Mouse (Mus musculus) bone marrow macrophage, adult 2 months (primary cell): ENCODE results near the gene Eaf2. TPM values are rescaled to one million over a fixed set of nuclear protein-coding genes. Genes with fewer than 3 reads are reported as not detected.

ENCODE experiments used
- H3K27ac ChIP-seq: 2 replicates; pipeline ENCODE4 v1.5.1; 2012; ENCODE audit warnings: low read depth, low read length; ENCODE audit not compliant: insufficient read depth
- H3K4me1 ChIP-seq: 2 replicates; pipeline ENCODE4 v1.6.1; 2012; ENCODE audit warnings: low read length; ENCODE audit not compliant: control insufficient read depth, insufficient read depth
- H3K4me3 ChIP-seq: 2 replicates; pipeline ENCODE4 v1.5.1; 2012; ENCODE audit warnings: mild to moderate bottlenecking, low read length, moderate library complexity; ENCODE audit not compliant: insufficient read depth
- CTCF ChIP-seq: IDR thresholded peaks from 2 replicates; pipeline ENCODE4 v1.5.1; 2012; ENCODE audit warnings: low read depth, mild to moderate bottlenecking, low read length, moderate library complexity
- POLR2A ChIP-seq: IDR thresholded peaks from 2 replicates; pipeline ENCODE4 v1.6.1; 2012; ENCODE audit warnings: mild to moderate bottlenecking, low read depth, low read length, borderline replicate concordance
- polyA plus RNA-seq: library from polyadenylated mRNA; stranded (reverse); fragments of >200 nt; gene quantifications from 2 replicates; pipeline ENCODE4 v1.2.4, GENCODE M21; 2012; ENCODE audit not compliant: missing spikeins, insufficient read depth, insufficient read length

Eaf2 gene
- polyA plus RNA-seq, 1 experiment: 1.3 TPM

DNA sequence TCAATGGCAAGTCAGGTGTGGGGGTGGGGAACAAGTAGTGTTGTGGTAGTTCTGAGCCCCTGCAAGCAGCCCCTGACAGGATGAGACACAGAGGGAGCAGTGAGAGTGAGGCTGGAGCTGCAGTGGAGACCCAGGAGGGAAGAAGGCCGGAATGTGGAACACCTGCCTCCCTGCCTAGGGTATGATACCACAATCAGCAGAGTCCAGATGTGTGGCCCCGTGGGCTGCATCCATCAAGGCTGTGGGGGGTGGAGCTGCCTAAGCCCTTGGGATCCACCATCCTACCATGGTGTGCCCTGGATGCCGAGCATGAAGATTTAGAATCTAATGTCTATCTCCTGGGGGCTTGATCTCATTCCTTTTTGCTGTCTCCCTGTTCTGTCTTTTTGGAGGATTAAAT lies 61.1 kb downstream of the Eaf2 start:
- TF ChIP-seq CTCF (no peak), POLR2A (no peak)
- Histone ChIP-seq H3K4me1 (no peaks in the 10 kb centered on the region), H3K4me3 (no peak overlapping the region)

DNA sequence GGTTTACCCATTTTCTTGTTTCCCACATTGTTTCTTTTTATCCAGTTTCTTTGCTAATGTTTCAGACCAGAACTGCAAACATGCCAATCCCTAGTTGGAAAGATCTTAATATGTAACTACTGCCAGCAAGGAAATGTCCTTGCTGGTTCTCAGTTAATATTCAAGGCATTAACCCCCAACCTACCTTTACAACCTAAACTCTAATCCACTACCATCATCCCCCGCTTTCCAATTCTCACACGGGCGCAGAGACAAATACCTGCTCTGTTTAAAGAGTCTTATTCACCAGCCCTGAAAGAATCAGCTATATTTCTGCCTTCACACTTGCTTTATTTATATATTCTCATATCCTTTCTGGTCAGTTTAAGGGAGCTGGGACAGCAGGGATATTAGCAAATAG lies 66.2 kb downstream of the Eaf2 start:
- H3K4me1 ChIP-seq: peaks cover 2% of the 10 kb centered on the region; the same call in 1 of the 2 replicates
- TF ChIP-seq CTCF (no peak), POLR2A (no peak)
- no peak overlapping the region for H3K4me3 ChIP-seq
- no peak overlapping the region for H3K27ac ChIP-seq

More for the DNA sequence above, 61.1 kb downstream of the Eaf2 start:
- no peak overlapping the region for H3K27ac ChIP-seq

DNA sequence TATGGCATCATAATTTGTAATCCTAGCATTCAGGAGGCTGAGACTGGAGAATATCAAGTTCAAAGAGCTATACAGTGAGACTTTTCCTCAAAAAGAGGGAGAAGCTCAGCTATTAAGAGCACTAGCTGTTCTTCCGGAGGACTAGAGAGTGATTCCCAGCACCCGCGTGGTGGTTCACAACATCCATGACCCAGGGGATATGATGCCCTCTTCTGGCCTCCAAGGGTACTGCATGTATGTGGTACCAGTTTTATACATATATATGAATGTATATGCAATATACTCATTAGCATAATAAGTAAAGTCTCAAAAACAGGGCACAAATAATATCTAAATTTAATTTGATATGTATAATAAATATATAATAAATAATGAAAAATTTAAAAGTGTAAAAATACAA lies 72.4 kb downstream of the Eaf2 start:
- H3K4me1 ChIP-seq: peaks cover 6% of the 10 kb centered on the region
- H3K4me3 ChIP-seq: no peak overlapping the region
- TF ChIP-seq POLR2A (no peak), CTCF (0 out of 2 replicates have a peak, but pooled peaks have one; percentile 35)
- H3K27ac ChIP-seq: no peak overlapping the region

DNA sequence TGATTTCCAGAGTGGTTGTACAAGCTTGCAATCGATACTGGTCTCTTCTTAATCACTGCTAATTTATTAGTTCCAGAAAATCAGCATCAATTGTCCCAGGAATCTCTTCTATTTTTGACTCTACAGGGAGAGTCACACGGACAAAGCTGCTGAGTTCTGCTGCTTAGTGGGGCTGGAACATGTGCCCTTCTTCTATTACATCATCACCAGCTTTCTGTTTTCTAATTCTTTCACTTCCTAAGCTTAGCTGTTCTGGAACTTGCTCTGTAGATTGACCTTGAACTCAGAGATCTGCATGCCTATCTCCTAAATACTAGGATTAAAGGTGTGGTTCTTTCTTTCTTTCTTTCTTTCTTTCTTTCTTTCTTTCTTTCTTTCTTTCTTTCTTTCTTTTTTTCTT lies 76.5 kb downstream of the Eaf2 start:
- H3K27ac ChIP-seq: no peak overlapping the region
- H3K4me3 ChIP-seq: no peak overlapping the region
- TF ChIP-seq POLR2A: no peak
- no peak for TF ChIP-seq CTCF
- H3K4me1 ChIP-seq: peaks cover 12% of the 10 kb centered on the region

DNA sequence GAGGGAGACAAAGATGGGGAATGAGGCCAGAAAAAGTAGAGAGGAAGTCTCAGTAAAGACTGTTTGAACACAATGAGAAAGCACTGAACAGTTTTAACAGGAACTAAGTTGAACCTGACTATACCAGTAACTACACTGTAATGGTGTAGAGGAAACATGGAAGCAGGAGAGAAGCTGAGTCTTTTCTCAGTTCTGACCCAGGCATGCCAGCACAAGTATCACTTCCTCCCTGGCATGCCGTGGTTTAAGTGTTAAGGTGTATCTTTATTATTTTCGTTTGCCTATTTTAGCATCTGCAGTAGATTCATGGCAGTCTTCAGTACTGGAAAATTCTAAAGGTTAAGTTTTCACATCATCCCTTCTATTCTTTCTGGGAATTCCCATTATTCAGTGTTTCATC lies 79.8 kb downstream of the Eaf2 start:
- Histone ChIP-seq H3K4me1 (peaks cover 16% of the 10 kb centered on the region), H3K27ac (no peak overlapping the region), H3K4me3 (no peak overlapping the region)
- TF ChIP-seq POLR2A (no peak), CTCF (no peak)

DNA sequence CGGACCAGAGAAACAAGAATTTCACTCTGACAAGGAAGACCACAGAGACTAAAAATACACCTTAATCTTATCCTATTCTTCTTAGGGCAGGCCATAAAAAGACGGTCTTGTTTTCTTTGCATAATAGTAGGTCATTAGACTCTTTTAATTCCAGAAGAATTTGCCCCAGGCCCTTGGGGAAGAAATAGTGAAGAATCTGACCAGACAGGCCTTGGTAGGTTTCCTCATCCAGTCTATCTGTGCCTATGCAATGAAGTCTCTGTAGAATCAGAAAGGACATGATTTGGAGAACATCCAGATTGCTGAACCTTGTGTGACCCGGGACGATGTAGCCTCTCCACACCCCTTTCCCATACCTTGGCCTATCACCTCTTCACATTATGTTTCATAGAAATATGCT lies 84.6 kb downstream of the Eaf2 start:
- TF ChIP-seq POLR2A: no peak
- TF ChIP-seq CTCF: no peak
- Histone ChIP-seq H3K27ac (no peak overlapping the region), H3K4me3 (no peak overlapping the region), H3K4me1 (peaks cover 9% of the 10 kb centered on the region)

DNA sequence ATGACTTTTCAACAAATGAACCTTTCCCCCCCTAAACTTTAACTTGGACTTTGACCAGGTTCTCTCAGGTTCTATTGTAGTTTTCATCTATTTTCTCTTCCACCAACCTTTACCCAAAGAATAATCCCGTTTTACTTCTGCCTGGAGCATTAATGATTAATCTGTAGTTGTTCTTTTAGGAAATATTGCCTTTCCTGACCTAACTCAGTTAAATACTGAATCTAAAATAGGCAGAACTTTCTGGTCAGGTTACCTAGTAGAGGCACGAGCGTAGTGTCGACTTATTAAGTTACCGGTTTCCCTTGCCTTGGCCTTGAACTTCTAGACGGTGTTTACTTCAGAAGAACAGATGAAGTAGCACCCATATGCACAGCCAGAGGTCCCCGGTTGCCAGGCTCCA lies 88.3 kb downstream of the Eaf2 start:
- H3K27ac ChIP-seq: no peak overlapping the region
- TF ChIP-seq POLR2A (no peak), CTCF (no peak)
- no peaks in the 10 kb centered on the region; the same call in 1 of the 2 replicates for H3K4me1 ChIP-seq
- no peak overlapping the region for H3K4me3 ChIP-seq

DNA sequence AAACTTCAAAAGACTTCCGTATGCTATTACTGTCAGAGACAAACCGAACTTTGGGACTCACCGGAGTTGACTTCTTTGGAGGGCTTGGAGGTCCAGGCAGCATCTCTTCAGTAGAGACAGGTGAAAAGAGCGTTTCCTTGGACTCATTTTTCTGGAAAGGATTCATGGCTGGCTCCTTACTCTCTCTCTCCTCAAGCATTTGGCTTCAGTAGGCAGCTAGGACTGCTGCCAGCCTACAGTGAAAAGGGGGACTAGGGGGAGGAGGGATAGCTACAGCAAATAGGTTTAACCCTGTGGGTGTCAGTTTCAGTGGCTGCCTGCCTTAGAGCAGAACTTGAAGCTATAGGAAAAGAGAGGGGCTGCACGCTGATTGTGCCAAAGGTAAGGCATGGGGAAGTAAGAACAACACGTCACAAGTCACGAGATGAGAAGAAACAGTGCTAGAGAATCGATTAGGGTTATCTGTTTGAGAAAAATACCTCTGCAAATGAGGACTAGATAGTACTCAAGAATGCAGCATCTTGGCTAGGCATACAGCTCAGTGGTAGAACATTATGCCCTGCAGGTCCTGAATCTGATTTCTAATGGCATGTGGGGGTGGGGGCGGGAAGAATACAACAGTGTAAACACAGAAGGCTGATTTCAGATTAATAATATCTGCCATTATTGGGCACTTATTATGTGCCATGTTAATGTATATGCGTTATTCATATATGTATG lies 90.0 kb downstream of the Eaf2 start, which contains the start of gene Slc15a2:
Slc15a2 (minus strand) TSS at position 369 of the 720 bp plus-strand sequence.
- peaks cover 5% of the 10 kb centered on the region for H3K4me1 ChIP-seq
- TF ChIP-seq POLR2A: no peak
- no peak for TF ChIP-seq CTCF
- H3K4me3 ChIP-seq: no peak within 1 kb of the TSS
- no peak within 1 kb of the TSS for H3K27ac ChIP-seq

DNA sequence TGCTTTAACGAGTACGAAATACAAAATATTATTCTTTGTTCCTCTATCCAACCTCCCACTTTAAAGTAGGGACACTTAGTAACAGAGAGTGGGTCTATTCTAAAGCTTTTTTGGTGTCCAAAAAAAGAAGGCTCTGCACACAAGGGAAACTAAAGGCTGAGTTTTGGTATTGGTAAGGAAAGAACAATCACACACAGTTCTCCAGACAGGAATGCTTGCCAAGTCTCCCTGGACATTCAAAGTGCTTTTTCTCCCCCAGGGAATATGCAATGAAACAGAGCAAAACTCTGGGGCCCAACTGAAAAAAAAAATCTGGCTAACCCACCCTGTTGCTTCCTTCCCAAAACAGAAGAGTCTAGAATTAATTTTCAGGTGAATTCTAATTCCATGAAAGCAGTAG lies 90.7 kb downstream of the Eaf2 start:
- Histone ChIP-seq H3K4me1 (peaks cover 8% of the 10 kb centered on the region), H3K27ac (no peak overlapping the region), H3K4me3 (no peak overlapping the region)
- TF ChIP-seq CTCF (no peak), POLR2A (no peak)

DNA sequence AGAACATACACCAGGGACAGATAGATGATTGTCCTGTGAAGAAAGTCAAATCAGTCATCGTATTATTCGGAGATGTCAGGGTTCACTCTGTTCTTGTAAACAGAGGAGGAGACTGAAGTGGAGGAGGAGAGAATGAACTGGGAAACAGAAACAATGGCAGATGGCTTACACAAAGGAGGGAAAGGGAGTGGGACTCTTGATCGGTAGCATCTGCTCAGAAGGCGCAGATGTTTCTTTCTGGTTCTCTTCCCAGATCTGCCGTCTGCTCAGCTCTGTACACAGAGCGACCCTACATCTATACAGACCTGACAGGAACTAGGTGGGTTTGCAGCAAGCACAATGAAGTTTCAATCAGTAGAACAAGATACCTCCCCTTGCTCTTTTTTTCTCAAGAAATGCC lies 99.1 kb downstream of the Eaf2 start:
- peaks cover 15% of the 10 kb centered on the region for H3K4me1 ChIP-seq
- TF ChIP-seq POLR2A (no peak), CTCF (no peak)
- H3K27ac ChIP-seq: no peak overlapping the region
- H3K4me3 ChIP-seq: no peak overlapping the region
